Mouse (Mus musculus) bone marrow, adult 2 months (tissue): ENCODE measurements at regions not wholly inside any gene's neighbourhood (a gene's known extent, or its start where the extent isn't known, plus 50 kb on each side); places are given as distances from the start of the nearest gene placed in this dataset.

ENCODE experiments used
- CTCF ChIP-seq: fragments of 200-500 bp; IDR thresholded peaks from 2 replicates; pipeline ENCODE4 v1.5.1; 2011; ENCODE audit warnings: low read length, control low read depth; ENCODE audit not compliant: control insufficient read depth, insufficient read depth
- POLR2A ChIP-seq: fragments of 200-500 bp; IDR thresholded peaks from 2 replicates; pipeline ENCODE4 v1.6.1; 2011; ENCODE audit warnings: low read depth, mild to moderate bottlenecking, control low read depth, low read length, borderline replicate concordance; ENCODE audit not compliant: control insufficient read depth

GRCm38 (mm10) chr15:85682780-85683179 lies 52.0 kb upstream of the Ppara start:
- TF ChIP-seq POLR2A (no peak), CTCF (no peak)
